Mouse (Mus musculus): ENCODE data around the gene Nhlh1.

GRCm38 (mm10) chr1:172082101-172082898 is 24.9 kb upstream of the Nhlh1 start, which contains the start of the genes Copa and Ncstn:
- TF ChIP-seq CTCF (IDR thresholded peaks at IDR 0.05) (peak; percentile 64), EP300 (IDR thresholded peaks at IDR 0.05) (peak; percentile 53)

All from lung, postnatal 0 days (tissue).